Mouse (Mus musculus) bone marrow macrophage, adult 2 months (primary cell): ENCODE data around the gene Tomm40l.

Source experiments
- CTCF ChIP-seq: IDR thresholded peaks from 2 replicates; pipeline ENCODE4 v1.5.1; 2012; ENCODE audit warnings: low read depth, mild to moderate bottlenecking, low read length, moderate library complexity
- POLR2A ChIP-seq: IDR thresholded peaks from 2 replicates; pipeline ENCODE4 v1.6.1; 2012; ENCODE audit warnings: mild to moderate bottlenecking, low read depth, low read length, borderline replicate concordance

- TF ChIP-seq POLR2A = no peak
- no peak for TF ChIP-seq CTCF
These were observed 23.0 kb upstream of the Tomm40l start for GRCm38 (mm10) chr1:171245353-171245752.
